Mouse (Mus musculus): ENCODE data around the gene Trpm1. TPM values are rescaled to one million over a fixed set of nuclear protein-coding genes. Genes with fewer than 3 reads are reported as not detected.
A peak's percentile ranks its signal among the peaks of the same experiment; 100 is the strongest.

Trpm1 gene
- total and polyA plus RNA-seq, 2 experiments from 2014 or later: 0.45 TPM; not detected in 1

DNA sequence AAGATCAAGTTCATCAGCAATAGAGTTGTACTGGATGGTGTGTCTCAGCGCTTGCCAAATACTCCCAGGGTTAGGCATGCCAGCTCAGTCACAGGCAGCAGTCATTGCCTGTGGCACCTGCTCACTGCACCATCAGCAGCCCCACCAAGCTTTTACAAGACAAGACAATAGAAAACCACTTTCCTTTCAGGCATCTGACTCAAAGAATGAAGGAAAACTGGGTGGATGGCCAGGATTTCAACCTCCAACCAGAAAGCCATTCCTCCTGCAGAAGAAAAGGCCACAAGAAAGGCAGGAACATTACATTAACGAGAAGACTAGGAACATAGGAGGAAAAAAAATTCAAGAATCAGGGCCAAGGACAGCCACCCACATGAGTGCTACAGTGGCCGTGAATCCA is 100.1 kb downstream of the Trpm1 start:
- no peak for TF ChIP-seq CTCF (IDR thresholded peaks at IDR 0.05; ENCODE audit: low read depth)
- DNase-seq (no peak), ATAC-seq (no peak)
- Histone ChIP-seq H3K4me2 (ENCODE audit: low read depth) (no peak overlapping the region), H3K27ac (ENCODE audit: low read depth, low read length) (no peak overlapping the region), H3K9ac (no peak overlapping the region), H3K4me3 (ENCODE audit: low read depth, low read length) (no peak overlapping the region), H3K27me3 (ENCODE audit: insufficient read depth, low read length) (no peaks in the 10 kb centered on the region), H3K4me1 (ENCODE audit: insufficient read depth) (no peaks in the 10 kb centered on the region), H3K9me3 (ENCODE audit: low read length) (no peaks in the 10 kb centered on the region), H3K36me3 (ENCODE audit: insufficient read depth) (no peaks in the 10 kb centered on the region)
- 75% methylated on average over 3 of the region's 3 CpGs for WGBS

DNA sequence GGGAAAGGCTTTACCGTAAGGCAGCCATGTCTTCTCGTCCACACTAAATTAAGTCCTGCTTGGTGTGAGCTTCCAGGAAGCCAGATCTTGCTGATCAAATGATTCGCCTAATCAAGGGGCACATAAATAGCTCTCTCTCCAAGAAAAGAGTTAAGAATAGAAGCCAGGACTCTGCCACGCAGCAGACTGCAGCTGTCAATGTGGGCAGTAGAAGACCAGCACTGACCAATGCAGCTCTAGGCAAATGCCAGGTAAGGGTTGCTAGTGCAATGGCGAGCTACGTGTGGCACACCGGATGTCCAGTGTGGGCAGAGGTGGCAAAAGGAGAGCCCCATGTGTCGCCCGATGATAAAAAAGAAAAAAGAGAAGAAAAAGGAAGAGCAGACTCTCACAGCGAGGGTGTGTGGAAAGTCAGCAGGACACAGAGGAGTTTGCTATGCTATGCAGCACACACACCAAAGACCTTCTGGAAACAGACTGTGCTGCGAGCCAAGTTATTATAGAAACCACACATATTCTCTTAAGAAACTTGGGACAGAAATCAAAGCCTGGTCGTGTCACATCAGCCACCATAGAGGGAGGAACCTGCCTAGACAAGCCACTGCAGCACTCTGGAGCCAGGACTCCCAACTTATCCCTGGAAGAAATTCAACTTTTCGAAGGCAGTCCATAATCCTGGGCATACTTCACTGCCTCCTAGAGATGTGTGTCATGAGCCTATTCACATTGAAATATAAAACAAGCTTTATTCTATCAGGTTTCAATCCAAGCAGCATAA is 112.1 kb downstream of the Trpm1 start:
- ATAC-seq: no peak
- H3K4me1 ChIP-seq (ENCODE audit: insufficient read depth): no peaks in the 10 kb centered on the region
- WGBS: 84% methylated on average over 13 of the region's 13 CpGs

GRCm38 (mm10) chr7:64266587-64266986 is 113.0 kb downstream of the Trpm1 start:
- H3K9ac ChIP-seq: no peak overlapping the region
- WGBS: 93% methylated on average over 4 of the region's 4 CpGs
- H3K36me3 ChIP-seq (ENCODE audit: insufficient read depth): no peaks in the 10 kb centered on the region
- no peak overlapping the region for H3K4me3 ChIP-seq (ENCODE audit: low read depth, low read length)
- no peaks in the 10 kb centered on the region for H3K4me1 ChIP-seq (ENCODE audit: insufficient read depth)
- no peaks in the 10 kb centered on the region for H3K27me3 ChIP-seq (ENCODE audit: insufficient read depth, low read length)
- DNase-seq: no peak
- no peak for TF ChIP-seq CTCF (IDR thresholded peaks at IDR 0.05; ENCODE audit: low read depth)
- no peak overlapping the region for H3K4me2 ChIP-seq (ENCODE audit: low read depth)
- H3K27ac ChIP-seq (ENCODE audit: low read depth, low read length): no peak overlapping the region
- ATAC-seq: no peak
- H3K9me3 ChIP-seq (ENCODE audit: low read length): no peaks in the 10 kb centered on the region

More for the DNA sequence above, 112.1 kb downstream of the Trpm1 start:
- TF ChIP-seq CTCF (IDR thresholded peaks at IDR 0.05; ENCODE audit: low read depth): no peak
- Histone ChIP-seq H3K4me2 (ENCODE audit: low read depth) (no peak overlapping the region), H3K27ac (ENCODE audit: low read depth, low read length) (no peak overlapping the region), H3K9me3 (ENCODE audit: low read length) (no peaks in the 10 kb centered on the region; the same call in 1 of the 2 replicates), H3K4me3 (ENCODE audit: low read depth, low read length) (no peak overlapping the region), H3K27me3 (ENCODE audit: insufficient read depth, low read length) (no peaks in the 10 kb centered on the region), H3K9ac (no peak overlapping the region), H3K36me3 (ENCODE audit: insufficient read depth) (no peaks in the 10 kb centered on the region)
- no peak for DNase-seq

DNA sequence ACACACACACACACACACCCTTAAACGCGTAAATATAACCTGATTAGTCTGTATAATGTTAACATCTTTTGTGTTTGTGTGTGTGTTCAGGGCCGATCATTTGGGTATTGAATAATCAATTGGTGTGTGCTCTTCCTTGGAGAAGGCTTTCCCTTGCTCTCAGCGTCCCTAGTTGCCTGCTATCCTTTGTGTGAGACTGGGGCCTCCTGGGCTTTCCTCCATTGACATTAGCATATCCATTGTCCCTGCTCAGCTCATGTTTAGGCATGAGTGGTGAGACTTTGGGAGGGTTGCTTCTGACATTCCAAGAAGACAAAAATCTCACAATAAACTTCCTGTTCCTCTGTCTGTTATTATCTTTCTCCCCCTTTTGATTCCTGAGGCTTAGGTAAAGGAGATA is 118.3 kb downstream of the Trpm1 start:
- WGBS: 5% methylated on average over 4 of the region's 4 CpGs
- peak; percentile 54 for DNase-seq
- Histone ChIP-seq H3K9me3 (ENCODE audit: low read length) (no peaks in the 10 kb centered on the region), H3K27me3 (ENCODE audit: insufficient read depth, low read length) (no peaks in the 10 kb centered on the region), H3K27ac (ENCODE audit: low read depth, low read length) (no peak overlapping the region), H3K4me1 (ENCODE audit: insufficient read depth) (no peaks in the 10 kb centered on the region), H3K36me3 (ENCODE audit: insufficient read depth) (no peaks in the 10 kb centered on the region), H3K4me2 (ENCODE audit: low read depth) (no peak overlapping the region), H3K4me3 (ENCODE audit: low read depth, low read length) (no peak overlapping the region), H3K9ac (no peak overlapping the region)
- peak; percentile 96 for ATAC-seq
- TF ChIP-seq CTCF (IDR thresholded peaks at IDR 0.05; ENCODE audit: low read depth): no peak

DNA sequence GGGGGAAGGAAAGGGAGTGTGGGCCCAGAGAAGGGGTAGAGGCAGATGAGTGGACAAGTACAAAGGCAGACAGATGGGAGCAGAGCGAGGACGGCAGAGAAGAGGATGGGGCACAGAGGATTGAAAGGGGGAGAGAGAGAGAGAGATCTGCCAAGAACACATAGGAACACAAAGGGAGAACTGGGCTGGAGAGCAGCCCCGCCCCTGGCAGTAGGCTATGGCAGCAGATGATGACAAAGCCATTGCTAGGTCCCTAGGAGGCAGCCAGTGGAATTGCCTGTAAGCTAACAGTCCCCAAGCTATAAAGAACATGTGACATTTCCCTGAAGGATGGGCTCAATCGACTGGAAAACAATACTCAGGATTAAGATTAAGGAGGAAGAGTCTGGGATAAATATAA is 121.9 kb downstream of the Trpm1 start:
- H3K9me3 ChIP-seq (ENCODE audit: low read length): no peaks in the 10 kb centered on the region
- no peak overlapping the region for H3K4me2 ChIP-seq (ENCODE audit: low read depth)
- no peak for ATAC-seq
- DNase-seq: no peak
- no peak overlapping the region for H3K4me3 ChIP-seq (ENCODE audit: low read depth, low read length)
- TF ChIP-seq CTCF (IDR thresholded peaks at IDR 0.05; ENCODE audit: low read depth): no peak
- no peaks in the 10 kb centered on the region for H3K36me3 ChIP-seq (ENCODE audit: insufficient read depth)
- no peaks in the 10 kb centered on the region for H3K27me3 ChIP-seq (ENCODE audit: insufficient read depth, low read length)
- WGBS: 59% methylated on average over 4 of the region's 4 CpGs
- no peak overlapping the region for H3K27ac ChIP-seq (ENCODE audit: low read depth, low read length)
- H3K9ac ChIP-seq: no peak overlapping the region
- no peaks in the 10 kb centered on the region for H3K4me1 ChIP-seq (ENCODE audit: insufficient read depth)

GRCm38 (mm10) chr7:64276921-64277320 is 123.3 kb downstream of the Trpm1 start:
- Histone ChIP-seq H3K9ac (no peak overlapping the region), H3K27ac (ENCODE audit: low read depth, low read length) (no peak overlapping the region), H3K27me3 (ENCODE audit: insufficient read depth, low read length) (no peaks in the 10 kb centered on the region), H3K4me2 (ENCODE audit: low read depth) (no peak overlapping the region), H3K4me1 (ENCODE audit: insufficient read depth) (no peaks in the 10 kb centered on the region), H3K36me3 (ENCODE audit: insufficient read depth) (no peaks in the 10 kb centered on the region), H3K4me3 (ENCODE audit: low read depth, low read length) (no peak overlapping the region), H3K9me3 (ENCODE audit: low read length) (no peaks in the 10 kb centered on the region)
- DNase-seq (no peak), ATAC-seq (no peak)
- no peak for TF ChIP-seq CTCF (IDR thresholded peaks at IDR 0.05; ENCODE audit: low read depth)
- WGBS: 66% methylated on average over 6 of the region's 6 CpGs

DNA sequence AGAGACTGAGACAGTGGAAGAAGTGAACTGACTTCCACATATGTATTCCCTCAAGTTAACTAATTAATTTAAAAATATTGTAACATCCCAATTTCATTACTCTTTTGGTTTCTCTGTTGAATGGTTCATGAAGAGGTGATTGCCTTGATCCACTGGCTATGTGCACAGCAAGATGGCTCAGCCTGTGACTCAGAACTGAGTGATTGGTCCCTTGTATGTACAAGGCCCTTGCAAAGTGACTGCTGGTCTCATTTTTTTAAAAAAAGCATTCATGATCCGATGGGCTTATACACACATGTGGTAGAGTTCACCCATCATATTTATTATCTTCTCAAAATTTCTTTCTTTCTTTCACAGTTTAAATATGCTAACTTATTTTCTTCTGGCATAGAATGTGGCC is 124.9 kb downstream of the Trpm1 start:
- no peaks in the 10 kb centered on the region for H3K36me3 ChIP-seq (ENCODE audit: insufficient read depth)
- H3K9me3 ChIP-seq (ENCODE audit: low read length): no peaks in the 10 kb centered on the region
- DNase-seq (no peak), ATAC-seq (no peak)
- H3K27ac ChIP-seq (ENCODE audit: low read depth, low read length): no peak overlapping the region
- no peaks in the 10 kb centered on the region for H3K27me3 ChIP-seq (ENCODE audit: insufficient read depth, low read length)
- no peak for TF ChIP-seq CTCF (IDR thresholded peaks at IDR 0.05; ENCODE audit: low read depth)
- no peak overlapping the region for H3K4me2 ChIP-seq (ENCODE audit: low read depth)
- H3K4me3 ChIP-seq (ENCODE audit: low read depth, low read length): no peak overlapping the region
- H3K9ac ChIP-seq: no peak overlapping the region
- WGBS: 92% methylated on average over 1 of the region's 1 CpGs
- H3K4me1 ChIP-seq (ENCODE audit: insufficient read depth): no peaks in the 10 kb centered on the region

Measured in forebrain, postnatal 0 days (tissue).